Mouse (Mus musculus): ENCODE measurements at regions not wholly inside any gene's neighbourhood (a gene's known extent, or its start where the extent isn't known, plus 50 kb on each side); places are given as distances from the start of the nearest gene placed in this dataset.

- TF ChIP-seq GATA1 (IDR thresholded peaks at IDR 0.05; ENCODE audit: borderline replicate concordance, low read length) = no peak
- TF ChIP-seq FLI1 (IDR thresholded peaks at IDR 0.05; ENCODE audit: low read length) = no peak
Observed at GRCm38 (mm10) chr2:92530677-92531076, 68.8 kb upstream of the Chst1 start.
